Mouse (Mus musculus): Measurements from ENCODE around the gene Tdrd1.

Tdrd1 gene

DNA sequence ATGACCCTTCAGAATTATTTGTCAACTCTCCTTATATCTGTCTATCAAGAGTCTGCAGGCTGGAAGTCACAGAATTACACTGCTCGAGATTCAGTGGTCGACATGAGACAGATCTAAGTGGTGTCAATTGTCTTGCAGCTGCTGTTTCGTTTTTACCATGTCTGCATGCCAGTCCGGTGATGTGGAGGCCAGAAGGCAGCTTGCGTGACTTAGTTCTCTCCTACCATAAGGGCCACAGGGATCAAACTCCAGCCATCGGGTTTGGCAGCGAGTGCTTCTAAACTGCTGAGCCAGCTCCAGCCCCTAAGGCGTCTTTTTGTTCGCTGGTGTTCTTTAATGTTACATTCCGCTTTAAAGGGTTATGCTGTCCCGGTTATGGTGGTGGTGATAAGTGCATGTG lies 2.3 kb downstream of the Tdrd1 start:
- DNase-seq (ENCODE audit: low spot score), result peak; percentile 34

DNA sequence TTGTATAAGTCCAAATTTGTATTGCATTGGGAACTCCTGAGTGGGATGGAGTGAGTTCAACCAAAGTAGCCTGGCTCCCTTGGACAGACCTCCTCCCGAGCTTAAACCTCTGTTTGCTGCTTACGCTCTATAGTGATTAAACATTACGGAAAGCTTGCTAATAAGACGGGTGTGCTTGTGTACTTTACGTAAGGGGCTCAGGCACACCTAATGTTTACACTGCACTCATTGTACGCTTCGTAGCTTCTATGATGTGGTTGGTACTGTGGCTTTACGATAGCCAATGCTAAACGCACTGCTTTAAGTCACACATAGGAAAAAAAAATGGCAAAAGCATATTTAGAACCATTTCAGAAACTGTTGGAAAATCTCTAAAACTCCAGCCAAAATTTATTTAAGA lies 3.3 kb downstream of the Tdrd1 start:
- no peak for DNase-seq (ENCODE audit: low spot score)

GRCm38 (mm10) chr19:56830163-56830562 lies 4.2 kb downstream of the Tdrd1 start:
- DNase-seq (ENCODE audit: low spot score), result peak; percentile 30

GRCm38 (mm10) chr19:56835340-56835739 lies 9.3 kb downstream of the Tdrd1 start:
- peak; percentile 86 for DNase-seq (ENCODE audit: low spot score)

DNA sequence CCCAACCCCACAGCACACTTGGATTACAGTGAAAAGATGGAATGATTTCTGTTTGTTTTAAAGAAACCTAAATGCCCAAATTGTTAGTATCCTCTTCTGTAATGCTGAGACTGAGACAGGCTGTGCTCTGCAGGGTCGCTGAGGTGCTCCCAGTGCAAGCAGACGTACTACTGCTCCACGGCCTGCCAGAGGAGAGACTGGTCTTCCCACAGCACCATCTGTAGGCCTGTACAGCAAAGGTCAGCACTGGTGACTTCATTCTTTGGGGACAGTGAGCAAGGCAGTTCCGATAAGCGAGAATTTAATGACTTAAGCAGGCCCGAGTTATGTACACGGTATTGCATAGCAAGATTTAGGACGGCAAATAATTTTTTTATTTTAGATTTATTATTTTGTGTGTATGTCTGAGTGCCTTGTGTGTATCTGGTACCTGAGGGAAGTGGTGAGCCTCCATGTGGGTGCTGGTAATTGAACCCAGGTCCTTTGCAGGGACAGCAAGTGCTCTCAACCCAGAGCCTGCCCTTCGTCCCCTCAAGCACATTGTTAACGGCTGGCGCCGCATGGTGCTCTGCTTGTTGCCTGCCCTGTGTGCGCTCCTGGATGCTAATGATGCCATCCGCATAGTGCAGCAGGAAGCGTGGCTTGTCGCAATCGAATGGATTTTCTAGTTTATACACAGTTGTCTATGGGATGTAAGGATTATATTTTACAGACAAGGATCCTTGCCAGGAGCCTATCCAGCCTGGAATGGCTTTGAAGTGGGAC lies 13.1 kb downstream of the Tdrd1 start:
- no peak for DNase-seq (ENCODE audit: low spot score)

DNA sequence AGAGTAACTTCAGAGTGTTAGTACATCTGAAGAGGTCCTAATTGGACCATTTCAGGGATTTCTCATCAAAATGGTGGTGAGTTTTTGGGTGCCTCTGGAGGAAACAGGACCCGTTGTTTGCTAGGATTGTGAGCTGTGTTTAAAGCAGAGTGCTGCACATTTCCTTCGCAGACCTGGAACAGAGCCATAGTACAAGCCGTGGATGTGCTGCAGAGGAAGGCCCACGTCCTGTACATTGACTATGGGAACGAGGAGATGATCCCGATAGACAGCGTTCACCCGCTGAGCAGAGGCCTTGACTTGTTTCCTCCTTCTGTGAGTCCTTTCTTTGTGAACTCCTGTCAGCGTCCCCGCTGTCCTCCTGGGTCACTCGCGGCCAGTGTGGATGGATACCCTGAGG lies 17.0 kb downstream of the Tdrd1 start:
- no peak for DNase-seq (ENCODE audit: low spot score)

- DNase-seq (ENCODE audit: low spot score), result no peak
Measured at GRCm38 (mm10) chr19:56852590-56852989, 26.6 kb downstream of the Tdrd1 start.

DNA sequence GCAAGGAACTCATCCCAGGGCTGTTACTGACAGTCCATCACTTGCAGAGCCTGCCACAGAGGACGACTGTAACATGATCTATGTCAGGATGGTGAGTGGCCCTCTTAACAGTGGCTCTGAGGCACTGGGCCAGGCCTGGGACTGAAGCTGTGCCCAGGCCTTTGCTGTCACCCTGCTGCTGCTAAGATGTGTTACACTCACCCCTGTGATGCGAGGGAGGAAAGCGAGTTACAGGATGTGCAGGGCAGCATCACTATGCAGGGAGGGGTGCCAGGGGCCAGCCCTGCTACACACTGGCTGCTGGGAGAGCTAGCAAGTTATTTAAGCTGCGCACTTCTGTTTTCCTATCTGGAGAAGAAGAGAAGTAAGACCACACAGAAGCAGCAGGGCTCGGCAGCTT lies 30.4 kb downstream of the Tdrd1 start:
- DNase-seq (ENCODE audit: low spot score), result no peak

GRCm38 (mm10) chr19:56867701-56868100 lies 41.7 kb downstream of the Tdrd1 start:
- no peak for DNase-seq (ENCODE audit: low spot score)

DNA sequence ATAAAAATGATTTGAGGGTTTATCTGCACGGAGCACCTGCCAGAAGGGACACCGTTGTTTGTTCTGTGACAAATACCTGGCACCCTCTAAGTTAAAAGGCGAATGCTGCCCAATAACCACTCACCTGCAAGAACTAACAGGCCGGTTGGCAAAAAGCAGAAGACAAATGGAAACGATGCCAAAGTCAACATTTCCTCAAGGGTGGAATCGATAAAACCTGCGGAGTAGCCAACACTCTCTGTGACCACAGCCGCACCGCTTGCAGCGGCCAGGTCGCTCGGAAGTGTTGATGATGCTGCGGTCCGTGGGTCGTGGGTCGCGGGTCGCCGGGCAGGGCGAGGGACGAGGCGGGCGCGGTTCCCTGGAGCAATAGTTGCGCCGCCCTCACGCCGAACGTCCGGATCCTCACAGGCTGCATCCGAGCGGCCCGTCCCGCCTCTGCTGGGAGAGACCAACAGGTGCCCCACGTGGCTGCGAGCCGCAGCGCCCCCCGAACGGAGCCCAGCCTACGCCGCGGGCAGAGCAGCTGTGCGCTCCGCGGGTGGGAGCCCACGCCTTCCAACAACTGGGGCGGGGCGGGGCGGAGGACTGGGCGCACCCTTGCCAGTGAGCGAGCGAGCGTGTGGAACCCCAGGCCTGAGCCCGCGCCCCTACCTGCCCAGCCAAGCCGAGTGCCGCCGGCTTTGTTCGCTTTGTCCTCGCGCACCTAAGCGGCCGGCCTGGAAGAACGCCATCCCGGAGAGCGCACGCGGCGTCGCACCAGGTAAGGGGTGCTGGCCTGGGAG lies 48.0 kb downstream of the Tdrd1 start, which contains the start of gene Vwa2:
Gene Vwa2 (plus strand): TSS at position 434 of the 785 bp plus-strand sequence.
- DNase-seq (ENCODE audit: low spot score), result peak; percentile 62

- no peak for DNase-seq (ENCODE audit: low spot score)
Measured at GRCm38 (mm10) chr19:56874601-56875315, 48.7 kb downstream of the Tdrd1 start.

GRCm38 (mm10) chr19:56877364-56877763 lies 51.4 kb downstream of the Tdrd1 start:
- DNase-seq (ENCODE audit: low spot score), result no peak

- no peak for DNase-seq (ENCODE audit: low spot score)
Measured at GRCm38 (mm10) chr19:56887879-56888278, 61.9 kb downstream of the Tdrd1 start.

- no peak for DNase-seq (ENCODE audit: low spot score)
Measured at GRCm38 (mm10) chr19:56888654-56889053, 62.6 kb downstream of the Tdrd1 start.

GRCm38 (mm10) chr19:56891438-56891837 lies 65.4 kb downstream of the Tdrd1 start:
- no peak for DNase-seq (ENCODE audit: low spot score)

DNA sequence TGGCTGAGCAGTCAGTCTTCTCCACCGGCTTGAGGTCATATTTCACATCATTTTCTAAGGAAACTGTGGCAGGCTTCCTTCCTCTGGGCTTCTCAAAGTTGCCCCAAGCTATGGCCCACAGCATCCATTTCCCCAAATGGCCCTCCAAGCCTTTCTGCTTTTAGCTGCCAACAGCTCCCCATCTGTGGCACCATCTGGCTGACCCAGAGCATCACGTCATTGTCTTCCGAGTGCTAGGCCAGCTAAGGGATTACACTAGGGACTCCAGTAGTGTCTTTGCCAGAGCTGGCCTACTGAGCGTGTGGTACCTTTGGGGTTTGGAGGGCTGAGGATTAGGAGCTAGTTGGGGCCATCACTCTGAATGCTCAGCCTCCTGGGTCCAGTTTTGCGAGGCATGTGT lies 66.6 kb downstream of the Tdrd1 start:
- DNase-seq (ENCODE audit: low spot score), result no peak

- no peak for DNase-seq (ENCODE audit: low spot score)
Measured at GRCm38 (mm10) chr19:56893326-56893725, 67.3 kb downstream of the Tdrd1 start.

GRCm38 (mm10) chr19:56897654-56898053 lies 71.6 kb downstream of the Tdrd1 start:
- no peak for DNase-seq (ENCODE audit: low spot score)

DNA sequence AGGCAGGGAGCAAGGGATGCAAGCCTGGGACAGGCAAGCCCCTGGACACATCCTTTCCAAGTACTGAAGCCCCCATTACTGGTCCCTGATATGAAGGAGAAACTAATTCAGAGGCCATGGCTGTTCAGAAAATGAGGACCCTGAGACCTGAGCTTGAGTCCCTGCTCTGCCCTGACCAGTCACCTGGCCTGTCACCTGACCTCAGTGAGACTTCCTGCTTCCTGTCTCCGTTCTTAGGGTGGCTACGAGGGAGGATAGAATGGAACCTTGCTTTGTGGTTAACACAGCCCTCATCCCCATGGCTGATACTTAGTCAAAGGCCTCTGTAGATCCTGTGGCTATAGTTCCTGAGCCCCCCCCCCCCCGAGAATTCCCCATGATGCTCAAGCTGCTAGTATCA lies 78.1 kb downstream of the Tdrd1 start:
- no peak for DNase-seq (ENCODE audit: low spot score)

DNA sequence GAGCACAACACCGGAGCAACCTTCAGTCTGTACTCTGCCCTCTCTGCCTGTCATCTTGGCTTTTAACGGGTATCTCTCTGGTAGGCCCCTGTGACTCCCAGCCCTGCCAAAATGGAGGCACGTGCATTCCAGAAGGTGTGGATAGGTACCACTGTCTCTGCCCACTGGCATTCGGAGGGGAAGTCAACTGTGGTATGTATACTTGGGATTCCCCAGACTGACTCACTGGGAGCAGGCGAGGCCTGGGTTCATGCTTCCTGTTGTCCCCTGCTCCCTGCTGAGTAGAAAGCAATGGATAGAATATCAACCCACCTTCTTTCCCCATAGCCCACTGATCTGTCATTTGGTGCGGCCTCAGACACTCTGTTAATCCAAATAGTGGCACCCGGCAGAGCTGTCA lies 79.4 kb downstream of the Tdrd1 start:
- DNase-seq (ENCODE audit: low spot score), result no peak

DNA sequence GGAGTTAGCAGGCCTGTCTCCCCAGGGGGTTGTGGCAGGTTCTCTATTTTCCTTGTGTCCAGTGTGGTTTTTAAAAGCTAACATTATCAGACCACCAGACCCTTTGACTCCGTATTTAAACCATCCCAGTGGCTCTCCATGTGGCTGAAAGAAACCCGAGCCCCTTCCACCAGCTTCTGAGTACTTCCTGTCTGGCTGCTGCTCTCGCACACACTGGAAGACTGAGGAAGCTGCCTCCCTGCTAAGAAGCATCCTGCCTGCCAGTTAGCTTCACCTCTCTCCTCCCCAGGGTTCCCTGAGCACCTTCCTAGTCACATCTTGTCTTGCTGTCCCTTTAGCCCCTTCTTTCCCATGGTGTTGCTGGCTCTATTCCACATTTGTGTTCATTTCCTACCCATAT lies 81.8 kb downstream of the Tdrd1 start:
- no peak for DNase-seq (ENCODE audit: low spot score)

- peak; percentile 73 for DNase-seq (ENCODE audit: low spot score)
Measured at GRCm38 (mm10) chr19:56908472-56909270, 82.7 kb downstream of the Tdrd1 start.
